Mouse (Mus musculus) liver, embryonic 11.5 days (tissue): ENCODE data around the gene Arid1b. TPM values are rescaled to one million over a fixed set of nuclear protein-coding genes. Genes with fewer than 3 reads are reported as not detected.

Experiments
- ATAC-seq: fragments of 200-750 bp; cut with Nextera tagmentation; replicated peaks from 2 replicates; pipeline ENCODE4 v1.8.0; 2017; ENCODE audit warnings: moderate number of reproducible peaks, mild to moderate bottlenecking, moderate TSS enrichment, moderate library complexity; ENCODE audit not compliant: low FRiP score
- DNase-seq: peaks from one replicate; pipeline ENCODE4 v3.0.0-alpha.2; 2017; ENCODE audit warnings: low spot score
- H3K27ac ChIP-seq: fragments of 300-500 bp; sonication (generic); 2 replicates; pipeline ENCODE4 v1.5.1; 2014; ENCODE audit warnings: mild to moderate bottlenecking, low read depth, low read length, control low read depth
- H3K27me3 ChIP-seq: fragments of 300-500 bp; sonication (generic); replicated peaks from 2 replicates; pipeline ENCODE4 v1.6.1; 2014; ENCODE audit warnings: low read length, mixed read lengths; ENCODE audit not compliant: control insufficient read depth, insufficient read depth
- H3K36me3 ChIP-seq: fragments of 300-500 bp; sonication (generic); 2 replicates; pipeline ENCODE4 v1.6.1; 2014; ENCODE audit warnings: mild to moderate bottlenecking, low read length, moderate library complexity, mixed read lengths; ENCODE audit not compliant: control insufficient read depth, insufficient read depth
- H3K4me1 ChIP-seq: fragments of 300-500 bp; sonication (generic); replicated peaks from 2 replicates; pipeline ENCODE4 v1.6.1; 2014; ENCODE audit warnings: low read length, mixed read lengths; ENCODE audit not compliant: control insufficient read depth, insufficient read depth
- H3K4me2 ChIP-seq: fragments of 300-500 bp; sonication (generic); 2 replicates; pipeline ENCODE4 v1.6.1; 2014; ENCODE audit warnings: mild to moderate bottlenecking, control low read depth, moderate library complexity
- H3K4me3 ChIP-seq: fragments of 300-500 bp; sonication (generic); 2 replicates; pipeline ENCODE4 v1.5.1; 2014; ENCODE audit warnings: low read depth, low read length, control low read depth
- H3K9ac ChIP-seq: fragments of 300-500 bp; sonication (generic); 2 replicates; pipeline ENCODE4 v1.6.1; 2014; ENCODE audit warnings: low read depth, low read length, control low read depth
- H3K9me3 ChIP-seq: fragments of 300-500 bp; sonication (generic); 2 replicates; pipeline ENCODE4 v1.6.1; 2016; ENCODE audit warnings: low read length, inconsistent platforms, mixed read lengths; ENCODE audit not compliant: control insufficient read depth
- WGBS: fragments of 180-500 bp; shearing (Covaris S2); extraction: QIAGEN DNeasy Blood & Tissue Kit; methylation state at CpG from one replicate; pipeline ENCODE4 v1.1.7; 2014; 5-methylcytosine and 5-hydroxymethylcytosine counted together
- polyA plus RNA-seq: library from polyadenylated mRNA; unstranded; fragments of >200 nt; fragmentation: Nextera tagmentation; extraction: Ambion mirVana; gene quantifications from 2 replicates; pipeline ENCODE4 v1.2.1, GENCODE M21; 2014

The Arid1b gene
- polyA plus RNA-seq, 1 experiment from 2014 or later, result 9.1 TPM

- Histone ChIP-seq H3K9ac (no peak overlapping the region), H3K4me3 (no peak overlapping the region), H3K27ac (no peak overlapping the region), H3K27me3 (no peaks in the 10 kb centered on the region), H3K4me1 (peaks cover 16% of the 10 kb centered on the region), H3K9me3 (no peaks in the 10 kb centered on the region), H3K36me3 (no peaks in the 10 kb centered on the region), H3K4me2 (no peak overlapping the region)
- ATAC-seq (no peak), DNase-seq (no peak)
- 78% methylated on average over 4 of the region's 4 CpGs for WGBS
Observed at GRCm38 (mm10) chr17:5262788-5263187, 268.7 kb downstream of the Arid1b start.

GRCm38 (mm10) chr17:5264783-5265182 is 270.7 kb downstream of the Arid1b start:
- 91% methylated on average over 3 of the region's 3 CpGs for WGBS
- Histone ChIP-seq H3K36me3 (no peaks in the 10 kb centered on the region), H3K9me3 (no peaks in the 10 kb centered on the region), H3K9ac (no peak overlapping the region), H3K27me3 (no peaks in the 10 kb centered on the region), H3K4me2 (no peak overlapping the region), H3K27ac (no peak overlapping the region), H3K4me1 (peaks cover 16% of the 10 kb centered on the region), H3K4me3 (no peak overlapping the region)
- DNase-seq (no peak), ATAC-seq (no peak)

GRCm38 (mm10) chr17:5265615-5266014 is 271.5 kb downstream of the Arid1b start:
- peaks cover 16% of the 10 kb centered on the region for H3K4me1 ChIP-seq
- no peaks in the 10 kb centered on the region for H3K27me3 ChIP-seq
- H3K9ac ChIP-seq, result no peak overlapping the region
- H3K9me3 ChIP-seq, result no peaks in the 10 kb centered on the region
- H3K36me3 ChIP-seq, result no peaks in the 10 kb centered on the region
- H3K27ac ChIP-seq, result no peak overlapping the region
- no peak for DNase-seq
- no peak overlapping the region for H3K4me3 ChIP-seq
- 86% methylated on average over 6 of the region's 6 CpGs for WGBS
- no peak for ATAC-seq
- H3K4me2 ChIP-seq, result no peak overlapping the region

- 93% methylated on average over 6 of the region's 6 CpGs for WGBS
- Histone ChIP-seq H3K36me3 (no peaks in the 10 kb centered on the region), H3K4me1 (no peaks in the 10 kb centered on the region), H3K9ac (no peak overlapping the region), H3K9me3 (no peaks in the 10 kb centered on the region), H3K27ac (no peak overlapping the region), H3K27me3 (no peaks in the 10 kb centered on the region), H3K4me3 (no peak overlapping the region), H3K4me2 (no peak overlapping the region)
- DNase-seq (no peak), ATAC-seq (no peak)
Observed at GRCm38 (mm10) chr17:5267747-5268146, 273.6 kb downstream of the Arid1b start.

- no peaks in the 10 kb centered on the region for H3K36me3 ChIP-seq
- DNase-seq, result no peak
Observed at GRCm38 (mm10) chr17:5269302-5269701, 275.2 kb downstream of the Arid1b start.

GRCm38 (mm10) chr17:5269774-5270173 is 275.6 kb downstream of the Arid1b start:
- no peak overlapping the region for H3K27ac ChIP-seq
- no peaks in the 10 kb centered on the region for H3K36me3 ChIP-seq
- DNase-seq (no peak), ATAC-seq (no peak)
- H3K9me3 ChIP-seq, result no peaks in the 10 kb centered on the region
- 89% methylated on average over 16 of the region's 16 CpGs for WGBS
- no peak overlapping the region for H3K9ac ChIP-seq
- H3K4me1 ChIP-seq, result no peaks in the 10 kb centered on the region
- H3K4me3 ChIP-seq, result no peak overlapping the region
- H3K27me3 ChIP-seq, result no peaks in the 10 kb centered on the region
- H3K4me2 ChIP-seq, result no peak overlapping the region

More at GRCm38 (mm10) chr17:5269302-5269701, 275.2 kb downstream of the Arid1b start:
- H3K27me3 ChIP-seq, result no peaks in the 10 kb centered on the region
- H3K4me3 ChIP-seq, result no peak overlapping the region
- H3K27ac ChIP-seq, result no peak overlapping the region
- no peaks in the 10 kb centered on the region for H3K9me3 ChIP-seq
- no peaks in the 10 kb centered on the region for H3K4me1 ChIP-seq
- ATAC-seq, result no peak
- no peak overlapping the region for H3K9ac ChIP-seq
- H3K4me2 ChIP-seq, result no peak overlapping the region
- 93% methylated on average over 10 of the region's 10 CpGs for WGBS

- Histone ChIP-seq H3K27ac (no peak overlapping the region), H3K9me3 (no peaks in the 10 kb centered on the region), H3K4me2 (no peak overlapping the region), H3K36me3 (no peaks in the 10 kb centered on the region), H3K4me1 (no peaks in the 10 kb centered on the region), H3K4me3 (no peak overlapping the region), H3K27me3 (no peaks in the 10 kb centered on the region), H3K9ac (no peak overlapping the region)
- WGBS, result 79% methylated on average over 6 of the region's 6 CpGs
- no peak for ATAC-seq
- DNase-seq, result no peak
Observed at GRCm38 (mm10) chr17:5270823-5271222, 276.7 kb downstream of the Arid1b start.

- no peak for ATAC-seq
- Histone ChIP-seq H3K4me3 (no peak overlapping the region), H3K27me3 (no peaks in the 10 kb centered on the region), H3K9ac (no peak overlapping the region), H3K4me1 (peaks cover under 1% of the 10 kb centered on the region), H3K27ac (no peak overlapping the region), H3K9me3 (no peaks in the 10 kb centered on the region), H3K36me3 (no peaks in the 10 kb centered on the region), H3K4me2 (no peak overlapping the region)
- WGBS, result 93% methylated on average over 3 of the region's 3 CpGs
- DNase-seq, result no peak
Observed at GRCm38 (mm10) chr17:5273118-5273517, 279.0 kb downstream of the Arid1b start.

- Histone ChIP-seq H3K27me3 (no peaks in the 10 kb centered on the region), H3K9me3 (no peaks in the 10 kb centered on the region), H3K4me3 (no peak overlapping the region), H3K36me3 (no peaks in the 10 kb centered on the region), H3K4me2 (no peak overlapping the region), H3K9ac (no peak overlapping the region), H3K4me1 (peaks cover 6% of the 10 kb centered on the region), H3K27ac (no peak overlapping the region)
- ATAC-seq, result no peak
- DNase-seq, result no peak
- 83% methylated on average over 3 of the region's 3 CpGs for WGBS
Observed at GRCm38 (mm10) chr17:5273685-5274084, 279.6 kb downstream of the Arid1b start.
